Mouse (Mus musculus) lung, embryonic 15.5 days (tissue): ENCODE measurements around the gene Tnn. TPM values are rescaled to one million over a fixed set of nuclear protein-coding genes. Genes with fewer than 3 reads are reported as not detected.

Source experiments
- ATAC-seq: fragments of 200-750 bp; cut with Nextera tagmentation; 2 replicates; pipeline ENCODE4 v1.8.0; 2017; ENCODE audit warnings: moderate number of reproducible peaks, borderline replicate concordance; ENCODE audit not compliant: low FRiP score, low TSS enrichment; ENCODE audit errors: extremely low read depth
- H3K27ac ChIP-seq: fragments of 300-500 bp; sonication (generic); 2 replicates; pipeline ENCODE4 v1.5.1; 2015; ENCODE audit warnings: moderate library complexity, mild to moderate bottlenecking, inconsistent platforms
- H3K27me3 ChIP-seq: fragments of 300-500 bp; sonication (generic); 2 replicates; pipeline ENCODE4 v1.6.1; 2015; ENCODE audit warnings: inconsistent platforms
- H3K36me3 ChIP-seq: fragments of 300-500 bp; sonication (generic); 2 replicates; pipeline ENCODE4 v1.6.1; 2015; ENCODE audit warnings: inconsistent platforms
- H3K4me1 ChIP-seq: fragments of 300-500 bp; sonication (generic); 2 replicates; pipeline ENCODE4 v1.6.1; 2015; ENCODE audit warnings: inconsistent platforms
- H3K4me2 ChIP-seq: fragments of 300-500 bp; sonication (generic); 2 replicates; pipeline ENCODE4 v1.6.1; 2015; ENCODE audit warnings: inconsistent platforms, mild to moderate bottlenecking, moderate library complexity
- H3K4me3 ChIP-seq: fragments of 300-500 bp; sonication (generic); 2 replicates; pipeline ENCODE4 v1.5.1; 2015; ENCODE audit warnings: mild to moderate bottlenecking, inconsistent platforms
- H3K9ac ChIP-seq: fragments of 300-500 bp; sonication (generic); 2 replicates; pipeline ENCODE4 v1.6.1; 2015; ENCODE audit warnings: inconsistent platforms
- H3K9me3 ChIP-seq: fragments of 300-500 bp; sonication (generic); 2 replicates; pipeline ENCODE4 v1.6.1; 2016; ENCODE audit warnings: inconsistent platforms
- WGBS: fragments of 180-500 bp; shearing (Covaris S2); methylation state at CpG from one replicate; pipeline ENCODE4 v1.1.7; 2015; 5-methylcytosine and 5-hydroxymethylcytosine counted together
- polyA plus RNA-seq: library from polyadenylated mRNA; unstranded; fragments of >200 nt; fragmentation: Nextera tagmentation; extraction: Ambion mirVana; gene quantifications from 2 replicates; pipeline ENCODE4 v1.2.1, GENCODE M21; 2015

Gene Tnn
- polyA plus RNA-seq, 1 experiment from 2014 or later = 0.67 TPM

DNA sequence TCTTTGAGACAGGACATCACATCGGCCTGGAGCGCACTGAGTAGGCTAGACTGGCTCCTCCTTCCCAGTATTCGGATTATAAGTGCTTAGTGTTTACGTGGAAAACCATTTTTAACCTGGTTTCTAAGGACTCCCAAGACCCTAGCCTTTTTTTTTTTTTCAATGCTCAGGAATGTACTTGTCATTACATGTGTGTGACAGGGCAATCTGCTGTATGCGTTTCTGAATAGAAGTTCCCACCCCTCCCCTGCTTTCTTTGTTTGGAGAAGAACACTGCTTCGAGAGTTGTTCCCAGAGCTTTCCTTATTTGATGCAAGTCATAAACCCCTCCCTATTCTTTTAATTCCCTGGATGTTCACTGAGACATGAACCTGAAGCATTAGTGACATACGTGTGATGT lies 9.0 kb downstream of the Tnn start:
- no peak for ATAC-seq
- H3K27me3 ChIP-seq = no peaks in the 10 kb centered on the region
- no peaks in the 10 kb centered on the region for H3K36me3 ChIP-seq

DNA sequence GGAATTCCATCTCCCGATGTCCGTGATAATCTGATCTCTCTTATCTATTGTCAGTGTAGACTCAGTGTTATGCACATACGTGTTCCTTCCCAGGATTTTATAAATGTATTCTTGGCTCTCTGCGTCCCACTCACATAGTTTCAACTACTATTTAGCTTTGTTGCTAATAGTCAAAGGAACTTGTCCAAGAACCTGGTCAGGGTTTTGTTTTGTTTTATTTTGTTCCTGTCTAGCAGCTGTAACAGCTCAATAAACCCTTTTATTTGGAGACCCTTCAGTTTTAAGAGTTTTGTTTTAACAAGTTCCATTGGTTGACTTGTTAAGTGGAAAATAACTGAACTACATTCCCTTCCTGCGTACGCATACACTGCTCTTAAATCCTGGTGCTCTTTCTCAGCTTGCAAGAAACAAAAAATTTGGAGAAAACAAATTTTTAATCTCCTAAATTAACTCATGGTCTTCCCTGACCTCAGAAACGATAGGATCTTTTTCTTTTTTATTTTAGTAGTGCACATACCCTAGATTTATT lies 17.0 kb downstream of the Tnn start:
- H3K36me3 ChIP-seq = no peaks in the 10 kb centered on the region
- H3K4me1 ChIP-seq = no peaks in the 10 kb centered on the region
- no peak overlapping the region for H3K9ac ChIP-seq
- ATAC-seq = no peak
- H3K27ac ChIP-seq = no peak overlapping the region
- WGBS = 50% methylated on average over 7 of the region's 7 CpGs
- H3K4me3 ChIP-seq = no peak overlapping the region
- no peak overlapping the region for H3K4me2 ChIP-seq
- H3K27me3 ChIP-seq = no peaks in the 10 kb centered on the region
- H3K9me3 ChIP-seq = no peaks in the 10 kb centered on the region

More for the DNA sequence above, 9.0 kb downstream of the Tnn start:
- Histone ChIP-seq H3K9ac (no peak overlapping the region), H3K9me3 (no peaks in the 10 kb centered on the region), H3K27ac (no peak overlapping the region), H3K4me3 (no peak overlapping the region), H3K4me2 (no peak overlapping the region), H3K4me1 (no peaks in the 10 kb centered on the region)
- 61% methylated on average over 7 of the region's 7 CpGs for WGBS

DNA sequence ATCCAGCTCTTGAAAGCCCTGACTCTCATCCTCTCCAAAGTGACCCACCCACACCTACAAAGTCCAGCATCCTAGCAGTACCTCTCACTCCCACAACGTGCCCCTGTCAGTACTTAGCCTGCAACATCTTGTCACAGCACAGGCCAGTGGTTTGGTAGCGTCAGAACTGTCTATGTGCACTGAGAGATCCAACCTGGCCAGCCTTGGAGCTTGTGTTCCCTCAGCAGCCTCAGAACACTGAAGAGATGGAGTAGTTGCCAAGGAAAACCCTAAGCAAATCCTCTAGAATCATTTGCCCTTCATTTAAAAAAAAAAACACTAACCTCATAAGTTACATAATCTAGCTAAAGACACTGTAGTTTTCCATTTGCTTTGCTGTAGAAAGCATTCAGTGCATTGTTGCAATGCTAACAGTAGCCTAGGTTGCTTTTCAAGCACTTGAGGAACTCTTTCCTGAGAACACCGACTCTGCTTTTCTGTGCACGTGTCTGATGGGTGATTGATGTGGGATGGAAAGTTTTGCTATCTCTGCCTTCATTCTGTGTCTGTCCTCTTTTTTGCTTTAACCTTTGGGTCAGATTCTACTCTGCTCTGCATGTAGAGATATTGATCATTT lies 19.8 kb downstream of the Tnn start:
- H3K9ac ChIP-seq = no peak overlapping the region
- no peak for ATAC-seq
- no peak overlapping the region for H3K4me2 ChIP-seq
- H3K4me1 ChIP-seq = no peaks in the 10 kb centered on the region
- H3K27ac ChIP-seq = no peak overlapping the region
- no peaks in the 10 kb centered on the region for H3K27me3 ChIP-seq
- WGBS = 44% methylated on average over 4 of the region's 4 CpGs
- no peaks in the 10 kb centered on the region for H3K9me3 ChIP-seq
- no peaks in the 10 kb centered on the region for H3K36me3 ChIP-seq
- H3K4me3 ChIP-seq = no peak overlapping the region

DNA sequence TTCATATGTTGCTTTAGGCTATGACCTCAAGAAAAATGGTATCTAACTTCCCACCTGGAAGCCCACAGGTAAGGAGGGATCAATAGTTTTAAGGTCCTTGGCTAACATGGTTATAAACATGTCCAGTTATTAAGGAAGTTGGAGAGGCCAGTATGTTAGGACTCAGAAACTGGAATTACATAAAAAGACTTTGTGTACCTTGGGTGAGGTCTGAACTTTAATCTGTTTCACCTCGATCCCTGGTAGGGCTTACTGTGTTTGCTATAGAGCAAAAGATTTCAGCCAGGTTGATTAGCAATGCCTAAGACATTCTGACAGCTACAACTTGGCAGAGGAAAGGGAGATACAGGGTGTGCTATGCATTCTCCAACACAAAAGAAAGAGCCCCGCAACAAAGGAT lies 29.4 kb downstream of the Tnn start:
- H3K27ac ChIP-seq = no peak overlapping the region
- no peaks in the 10 kb centered on the region for H3K27me3 ChIP-seq
- H3K36me3 ChIP-seq = no peaks in the 10 kb centered on the region
- WGBS = 76% methylated on average over 2 of the region's 2 CpGs
- H3K9ac ChIP-seq = no peak overlapping the region
- H3K4me1 ChIP-seq = no peaks in the 10 kb centered on the region
- H3K4me2 ChIP-seq = no peak overlapping the region
- H3K9me3 ChIP-seq = no peaks in the 10 kb centered on the region
- no peak for ATAC-seq
- H3K4me3 ChIP-seq = no peak overlapping the region

DNA sequence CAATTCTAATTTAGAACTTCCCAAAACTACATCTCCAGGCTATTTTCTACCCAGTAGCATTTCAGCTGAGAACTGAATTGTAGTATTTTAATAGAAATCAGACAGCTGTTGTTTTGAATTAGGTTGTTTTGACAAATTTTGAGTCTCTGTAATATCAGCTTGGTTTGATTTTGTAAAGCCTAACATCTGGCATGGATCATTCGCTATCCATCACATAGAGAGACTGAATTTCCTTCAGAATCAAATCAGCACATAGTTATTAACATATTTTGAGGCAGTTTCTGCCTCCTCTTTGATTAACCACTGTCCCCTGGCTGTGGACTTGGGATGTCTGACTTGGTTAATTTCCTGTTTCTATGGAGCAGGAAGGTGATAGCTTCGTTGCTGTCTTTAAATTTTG lies 44.8 kb downstream of the Tnn start:
- no peaks in the 10 kb centered on the region for H3K36me3 ChIP-seq
- no peaks in the 10 kb centered on the region for H3K9me3 ChIP-seq
- no peak overlapping the region for H3K4me3 ChIP-seq
- H3K27me3 ChIP-seq = no peaks in the 10 kb centered on the region
- 67% methylated on average over 2 of the region's 2 CpGs for WGBS
- H3K4me1 ChIP-seq = no peaks in the 10 kb centered on the region; the same call in 1 of the 2 replicates
- no peak overlapping the region for H3K9ac ChIP-seq
- no peak overlapping the region for H3K4me2 ChIP-seq
- no peak overlapping the region for H3K27ac ChIP-seq
- no peak for ATAC-seq

DNA sequence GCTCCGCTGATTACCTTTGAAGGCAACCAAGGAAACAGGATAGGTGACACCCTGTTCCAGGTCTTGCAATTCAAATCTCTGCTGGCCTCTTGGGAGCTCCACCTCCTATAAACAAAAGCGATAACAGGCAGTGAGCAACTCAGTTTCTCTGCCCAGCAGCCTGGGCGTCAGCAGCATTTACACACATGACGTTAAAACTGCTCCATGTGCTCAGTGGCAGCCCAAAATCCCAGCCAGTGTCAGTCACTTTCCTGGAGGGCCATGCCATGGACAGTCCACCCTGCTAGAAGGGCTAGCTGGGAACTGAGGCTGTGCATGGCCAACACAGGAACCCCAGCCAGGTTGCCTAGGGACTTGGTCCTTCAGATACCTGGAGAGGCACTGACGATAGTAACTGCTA lies 48.0 kb downstream of the Tnn start:
- 60% methylated on average over 5 of the region's 5 CpGs for WGBS
- H3K27me3 ChIP-seq = no peaks in the 10 kb centered on the region
- H3K27ac ChIP-seq = no peak overlapping the region

DNA sequence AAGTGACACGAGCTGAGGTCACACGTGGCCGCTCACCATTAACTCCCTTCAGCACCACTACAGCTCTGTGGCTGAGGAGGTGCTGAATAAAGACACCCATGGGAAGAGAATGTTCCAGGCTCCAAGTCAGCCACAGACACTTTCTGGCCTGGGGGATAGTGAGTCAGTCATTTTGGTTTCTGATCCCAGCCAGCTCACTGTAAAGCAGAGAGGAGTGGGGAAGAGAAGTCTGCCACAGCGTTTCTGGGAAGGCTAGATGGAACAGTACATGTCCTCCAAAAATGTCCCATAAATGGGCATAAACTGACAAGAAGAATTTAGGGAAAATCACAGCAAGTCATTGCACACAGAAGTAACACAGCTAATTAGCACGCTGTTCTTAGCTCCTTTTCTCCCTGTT lies 52.4 kb downstream of the Tnn start:
- no peak for ATAC-seq
- no peak overlapping the region for H3K4me3 ChIP-seq
- no peak overlapping the region for H3K27ac ChIP-seq
- 78% methylated on average over 5 of the region's 5 CpGs for WGBS
- no peaks in the 10 kb centered on the region for H3K9me3 ChIP-seq
- H3K27me3 ChIP-seq = no peaks in the 10 kb centered on the region
- no peak overlapping the region for H3K9ac ChIP-seq
- no peak overlapping the region for H3K4me2 ChIP-seq
- no peaks in the 10 kb centered on the region for H3K36me3 ChIP-seq
- H3K4me1 ChIP-seq = no peaks in the 10 kb centered on the region; the same call in 1 of the 2 replicates

More for the DNA sequence above, 48.0 kb downstream of the Tnn start:
- Histone ChIP-seq H3K4me2 (no peak overlapping the region), H3K36me3 (no peaks in the 10 kb centered on the region), H3K9me3 (no peaks in the 10 kb centered on the region), H3K4me1 (no peaks in the 10 kb centered on the region; the same call in 1 of the 2 replicates), H3K9ac (no peak overlapping the region), H3K4me3 (no peak overlapping the region)
- ATAC-seq = no peak

DNA sequence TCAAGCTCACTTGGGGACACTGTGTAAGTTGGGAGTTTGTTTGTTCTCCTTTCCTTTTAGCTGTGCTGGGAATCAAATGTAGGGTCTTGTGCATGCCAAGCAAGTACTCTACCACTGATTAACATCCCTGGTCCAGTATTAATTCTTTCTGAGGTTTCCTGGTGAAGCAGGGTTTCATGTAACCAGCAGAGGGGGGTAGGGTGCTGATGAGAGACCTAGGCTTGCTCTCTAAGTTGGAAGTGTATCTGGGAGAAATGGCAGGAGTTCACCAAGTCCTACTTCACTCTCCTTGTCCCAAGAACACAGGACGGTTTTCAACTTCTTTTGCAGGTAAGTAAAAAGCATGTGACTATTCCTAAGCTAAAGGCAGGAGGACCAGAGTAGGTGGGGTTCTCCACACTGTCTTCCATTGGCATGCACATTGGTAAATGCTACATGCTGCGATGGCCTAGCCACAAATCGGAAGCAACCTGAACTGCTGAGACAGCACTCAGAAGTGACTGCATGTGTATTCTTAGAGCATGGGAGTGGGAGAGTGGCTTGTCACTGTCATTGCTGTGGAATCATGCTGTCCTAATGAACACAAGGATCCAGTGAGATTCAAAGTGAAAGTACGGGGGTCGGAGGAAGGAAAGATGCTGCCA lies 53.6 kb downstream of the Tnn start:
- no peak overlapping the region for H3K4me3 ChIP-seq
- no peaks in the 10 kb centered on the region for H3K27me3 ChIP-seq
- H3K9me3 ChIP-seq = no peaks in the 10 kb centered on the region
- WGBS = 81% methylated on average over 5 of the region's 5 CpGs
- no peak overlapping the region for H3K27ac ChIP-seq
- H3K9ac ChIP-seq = no peak overlapping the region
- ATAC-seq = no peak
- H3K36me3 ChIP-seq = no peaks in the 10 kb centered on the region
- H3K4me2 ChIP-seq = no peak overlapping the region
- no peaks in the 10 kb centered on the region for H3K4me1 ChIP-seq

DNA sequence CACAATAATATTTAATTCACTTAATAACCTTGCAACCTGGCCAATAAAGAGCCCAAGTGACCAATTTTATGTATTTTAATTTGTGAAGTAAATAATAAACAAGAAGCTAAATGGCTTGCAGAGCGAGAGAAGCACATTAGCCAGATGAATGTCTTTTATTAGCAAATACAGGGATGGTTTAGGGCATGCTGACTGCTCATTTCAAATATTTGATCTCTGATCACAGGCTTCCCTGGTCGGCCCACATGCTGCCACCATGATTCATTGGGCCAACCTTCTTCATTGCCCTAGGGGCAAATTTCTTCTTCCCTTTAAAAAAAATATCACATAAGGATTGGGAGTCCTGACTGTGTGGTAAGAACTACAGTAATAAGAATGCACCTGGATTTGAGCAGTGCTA lies 66.7 kb downstream of the Tnn start:
- no peaks in the 10 kb centered on the region for H3K4me1 ChIP-seq
- no peak overlapping the region for H3K9ac ChIP-seq
- 68% methylated on average over 2 of the region's 2 CpGs for WGBS
- no peaks in the 10 kb centered on the region for H3K36me3 ChIP-seq
- no peak for ATAC-seq
- H3K27ac ChIP-seq = no peak overlapping the region
- H3K4me3 ChIP-seq = no peak overlapping the region
- H3K27me3 ChIP-seq = no peaks in the 10 kb centered on the region
- no peak overlapping the region for H3K4me2 ChIP-seq
- H3K9me3 ChIP-seq = no peaks in the 10 kb centered on the region

DNA sequence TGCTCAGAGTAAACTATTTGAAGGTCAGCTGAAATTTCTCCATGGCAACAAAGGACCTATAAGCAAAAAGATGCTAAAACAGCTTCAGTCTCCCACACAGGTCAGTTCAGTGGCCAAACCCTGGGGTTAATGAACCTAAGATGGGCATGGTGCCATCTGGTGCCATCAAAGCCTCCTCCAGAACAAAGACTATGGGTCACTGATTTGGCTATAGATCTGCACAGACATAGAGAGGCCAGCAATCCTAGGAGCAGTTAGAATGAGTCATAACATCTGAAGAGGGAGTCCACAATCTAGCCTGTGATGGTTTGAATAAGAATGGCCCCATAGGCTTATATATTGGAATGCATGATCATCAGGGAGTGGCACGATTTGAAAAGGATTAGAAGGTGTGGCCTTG lies 69.1 kb downstream of the Tnn start:
- no peaks in the 10 kb centered on the region for H3K27me3 ChIP-seq
- 60% methylated on average over 1 of the region's 1 CpGs for WGBS
- no peak overlapping the region for H3K4me3 ChIP-seq
- ATAC-seq = no peak
- H3K36me3 ChIP-seq = no peaks in the 10 kb centered on the region
- no peaks in the 10 kb centered on the region for H3K9me3 ChIP-seq
- no peak overlapping the region for H3K9ac ChIP-seq
- no peak overlapping the region for H3K27ac ChIP-seq
- peaks cover 6% of the 10 kb centered on the region for H3K4me1 ChIP-seq
- no peak overlapping the region for H3K4me2 ChIP-seq

DNA sequence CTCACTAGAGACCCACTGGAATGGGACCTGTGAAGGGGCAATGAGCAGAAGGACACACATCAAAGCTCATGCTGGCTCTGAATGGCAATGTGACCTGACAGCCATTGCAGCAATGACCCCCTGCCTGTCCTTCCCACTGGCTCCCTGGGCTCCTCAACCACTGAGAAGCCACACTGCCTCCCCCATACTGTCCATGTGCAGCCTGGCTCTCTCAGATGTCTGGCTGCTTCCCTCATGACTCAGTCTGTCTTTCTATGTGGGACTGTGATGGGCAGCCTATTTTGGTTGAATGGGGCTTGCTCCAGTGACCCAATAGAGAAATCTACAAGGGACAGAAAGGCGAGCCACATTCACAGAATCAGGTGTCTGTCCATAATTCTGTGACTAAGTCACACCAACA lies 70.7 kb downstream of the Tnn start:
- Histone ChIP-seq H3K4me2 (no peak overlapping the region), H3K27me3 (no peaks in the 10 kb centered on the region), H3K4me1 (peaks cover 11% of the 10 kb centered on the region), H3K4me3 (no peak overlapping the region), H3K27ac (no peak overlapping the region), H3K36me3 (0 out of 2 replicates have a peak, but pooled peaks cover 3% of the 10 kb centered on the region), H3K9ac (no peak overlapping the region), H3K9me3 (no peaks in the 10 kb centered on the region)
- no peak for ATAC-seq
- 86% methylated on average over 1 of the region's 1 CpGs for WGBS

DNA sequence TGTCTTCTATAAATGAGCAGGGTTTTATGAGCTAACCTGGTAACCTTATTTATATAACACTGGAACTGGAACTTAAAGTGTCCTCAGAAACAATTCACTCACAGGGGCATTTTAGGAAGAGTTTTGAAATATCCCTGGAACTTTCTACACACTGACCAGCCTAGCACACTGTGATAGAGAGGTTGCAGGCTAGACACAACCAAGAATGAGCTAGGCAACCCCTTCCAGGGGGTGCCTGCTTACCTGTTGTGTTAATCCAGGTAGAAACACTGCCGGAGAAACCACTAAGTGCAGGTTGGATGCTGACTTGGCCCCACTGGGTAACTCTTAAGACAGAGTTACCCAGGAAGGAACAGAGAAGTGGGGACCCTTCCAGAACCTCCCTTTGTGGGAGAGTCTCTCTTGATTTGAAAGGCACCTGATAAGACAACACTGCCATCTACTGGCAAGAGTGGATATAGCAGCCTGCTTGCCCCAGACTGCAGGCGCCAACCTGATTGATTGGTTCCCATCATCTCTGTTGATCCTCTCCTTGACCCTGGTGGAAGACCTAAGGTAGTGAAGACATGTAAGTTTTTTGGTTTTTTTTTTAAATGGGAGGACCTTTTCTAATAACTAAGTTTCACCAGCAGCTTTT lies 72.5 kb downstream of the Tnn start:
- peaks cover 11% of the 10 kb centered on the region for H3K4me1 ChIP-seq
- no peaks in the 10 kb centered on the region for H3K9me3 ChIP-seq
- H3K4me3 ChIP-seq = no peak overlapping the region
- H3K4me2 ChIP-seq = no peak overlapping the region
- WGBS = 20% methylated on average over 2 of the region's 2 CpGs
- H3K9ac ChIP-seq = no peak overlapping the region
- H3K36me3 ChIP-seq = peaks cover 3% of the 10 kb centered on the region; the same call in 1 of the 2 replicates
- no peaks in the 10 kb centered on the region for H3K27me3 ChIP-seq
- 0 out of 2 replicates have a peak, but pooled peaks have one; percentile 21 for ATAC-seq
- H3K27ac ChIP-seq = no peak overlapping the region
